Mouse (Mus musculus): ENCODE measurements around the gene Arhgef3. TPM values are rescaled to one million over a fixed set of nuclear protein-coding genes. Genes with fewer than 3 reads are reported as not detected.
A peak's percentile ranks its signal among the peaks of the same experiment; 100 is the strongest.

The Arhgef3 gene
- total and polyA plus RNA-seq, 3 experiments = 11.1 to 27.8 (median 23.0) TPM

GRCm38 (mm10) chr14:27085471-27085870 lies 29.2 kb upstream of the Arhgef3 start:
- DNase-seq = no peak
- H3K4me3 ChIP-seq = no peak overlapping the region
- no peak for TF ChIP-seq CTCF (IDR thresholded peaks at IDR 0.05)
- TF ChIP-seq EP300 (IDR thresholded peaks at IDR 0.05; ENCODE audit: insufficient read depth, low read depth, low read length) = no peak
- TF ChIP-seq POLR2A (IDR thresholded peaks at IDR 0.05; ENCODE audit: insufficient read depth, low read depth, low read length) = no peak
- intact Hi-C loops (cut with DNase I) = no loop called here
- no peaks in the 10 kb centered on the region for H3K79me2 ChIP-seq (replicated peaks; ENCODE audit: control insufficient read depth, insufficient read depth, low read length)
- no peaks in the 10 kb centered on the region; the same call in 1 of the 2 replicates for H3K36me3 ChIP-seq (ENCODE audit: control insufficient read depth, insufficient read depth, low read length)
- WGBS = 76% methylated on average over 5 of the region's 5 CpGs
- H3K4me1 ChIP-seq (ENCODE audit: control insufficient read depth, insufficient read depth, low read length) = no peaks in the 10 kb centered on the region
- no peak overlapping the region for H3K9ac ChIP-seq (ENCODE audit: low read depth, low read length)
- H3K27me3 ChIP-seq (ENCODE audit: control insufficient read depth, insufficient read depth, low read length) = no peaks in the 10 kb centered on the region
- H3K27ac ChIP-seq = no peak overlapping the region

GRCm38 (mm10) chr14:27085999-27086398 lies 28.7 kb upstream of the Arhgef3 start:
- intact Hi-C loops (cut with DNase I) = no loop called here
- Histone ChIP-seq H3K27me3 (ENCODE audit: control insufficient read depth, insufficient read depth, low read length) (no peaks in the 10 kb centered on the region), H3K27ac (no peak overlapping the region), H3K4me3 (no peak overlapping the region), H3K79me2 (replicated peaks; ENCODE audit: control insufficient read depth, insufficient read depth, low read length) (no peaks in the 10 kb centered on the region), H3K9ac (ENCODE audit: low read depth, low read length) (no peak overlapping the region), H3K4me1 (ENCODE audit: control insufficient read depth, insufficient read depth, low read length) (no peaks in the 10 kb centered on the region), H3K36me3 (ENCODE audit: control insufficient read depth, insufficient read depth, low read length) (no peaks in the 10 kb centered on the region; the same call in 1 of the 2 replicates)
- no peak for DNase-seq
- WGBS = 96% methylated on average over 4 of the region's 4 CpGs
- no peak for TF ChIP-seq CTCF (IDR thresholded peaks at IDR 0.05)
- no peak for TF ChIP-seq POLR2A (IDR thresholded peaks at IDR 0.05; ENCODE audit: insufficient read depth, low read depth, low read length)
- no peak for TF ChIP-seq EP300 (IDR thresholded peaks at IDR 0.05; ENCODE audit: insufficient read depth, low read depth, low read length)

GRCm38 (mm10) chr14:27094247-27094646 lies 20.5 kb upstream of the Arhgef3 start:
- no peak for DNase-seq
- Histone ChIP-seq H3K9ac (ENCODE audit: low read depth, low read length) (no peak overlapping the region), H3K4me3 (no peak overlapping the region), H3K27ac (no peak overlapping the region), H3K79me2 (replicated peaks; ENCODE audit: control insufficient read depth, insufficient read depth, low read length) (no peaks in the 10 kb centered on the region), H3K27me3 (ENCODE audit: control insufficient read depth, insufficient read depth, low read length) (no peaks in the 10 kb centered on the region), H3K36me3 (ENCODE audit: control insufficient read depth, insufficient read depth, low read length) (no peaks in the 10 kb centered on the region; the same call in 1 of the 2 replicates), H3K4me1 (ENCODE audit: control insufficient read depth, insufficient read depth, low read length) (no peaks in the 10 kb centered on the region)
- TF ChIP-seq CTCF (IDR thresholded peaks at IDR 0.05) (no peak), POLR2A (IDR thresholded peaks at IDR 0.05; ENCODE audit: insufficient read depth, low read depth, low read length) (no peak)
- WGBS = 73% methylated on average over 5 of the region's 5 CpGs
- intact Hi-C loops (cut with DNase I) = no loop called here

- H3K79me2 ChIP-seq (replicated peaks; ENCODE audit: control insufficient read depth, insufficient read depth, low read length) = no peaks in the 10 kb centered on the region
- TF ChIP-seq POLR2A (IDR thresholded peaks at IDR 0.05; ENCODE audit: insufficient read depth, low read depth, low read length) (no peak), EP300 (IDR thresholded peaks at IDR 0.05; ENCODE audit: insufficient read depth, low read depth, low read length) (no peak), CTCF (IDR thresholded peaks at IDR 0.05) (no peak)
- no peak for DNase-seq
- no peaks in the 10 kb centered on the region for H3K27me3 ChIP-seq (ENCODE audit: control insufficient read depth, insufficient read depth, low read length)
- H3K27ac ChIP-seq = no peak overlapping the region
- H3K4me3 ChIP-seq = no peak overlapping the region
- 59% methylated on average over 9 of the region's 9 CpGs for WGBS
- H3K9ac ChIP-seq (ENCODE audit: low read depth, low read length) = no peak overlapping the region
- H3K36me3 ChIP-seq (ENCODE audit: control insufficient read depth, insufficient read depth, low read length) = no peaks in the 10 kb centered on the region
- no peaks in the 10 kb centered on the region for H3K4me1 ChIP-seq (ENCODE audit: control insufficient read depth, insufficient read depth, low read length)
- intact Hi-C loops (cut with DNase I) = loop anchor here (1.0 to 5.0 kb wide), 2 partner anchors 65 to 309 kb away; no protein-coding TSS in a partner anchor
Observed at GRCm38 (mm10) chr14:27096133-27096532, 18.6 kb upstream of the Arhgef3 start.

GRCm38 (mm10) chr14:27096779-27097178 lies 17.9 kb upstream of the Arhgef3 start:
- WGBS = 7% methylated on average over 3 of the region's 3 CpGs
- H3K27ac ChIP-seq = no peak overlapping the region; the same call in 1 of the 2 replicates
- H3K36me3 ChIP-seq (ENCODE audit: control insufficient read depth, insufficient read depth, low read length) = no peaks in the 10 kb centered on the region
- intact Hi-C loops (cut with DNase I) = loop anchor here (1.0 to 5.0 kb wide), 2 partner anchors 65 to 309 kb away; no protein-coding TSS in a partner anchor
- no peaks in the 10 kb centered on the region for H3K4me1 ChIP-seq (ENCODE audit: control insufficient read depth, insufficient read depth, low read length)
- H3K27me3 ChIP-seq (ENCODE audit: control insufficient read depth, insufficient read depth, low read length) = no peaks in the 10 kb centered on the region
- peak; percentile 64 to 70 for DNase-seq
- H3K9ac ChIP-seq (ENCODE audit: low read depth, low read length) = no peak overlapping the region
- H3K79me2 ChIP-seq (replicated peaks; ENCODE audit: control insufficient read depth, insufficient read depth, low read length) = no peaks in the 10 kb centered on the region
- TF ChIP-seq CTCF (IDR thresholded peaks at IDR 0.05) (peak; percentile 89), EP300 (IDR thresholded peaks at IDR 0.05; ENCODE audit: insufficient read depth, low read depth, low read length) (no peak)
- no peak overlapping the region for H3K4me3 ChIP-seq

- Histone ChIP-seq H3K79me2 (replicated peaks; ENCODE audit: control insufficient read depth, insufficient read depth, low read length) (no peaks in the 10 kb centered on the region), H3K36me3 (ENCODE audit: control insufficient read depth, insufficient read depth, low read length) (no peaks in the 10 kb centered on the region), H3K4me3 (no peak overlapping the region), H3K27ac (no peak overlapping the region), H3K27me3 (ENCODE audit: control insufficient read depth, insufficient read depth, low read length) (no peaks in the 10 kb centered on the region), H3K4me1 (ENCODE audit: control insufficient read depth, insufficient read depth, low read length) (no peaks in the 10 kb centered on the region), H3K9ac (ENCODE audit: low read depth, low read length) (no peak overlapping the region)
- no peak for TF ChIP-seq CTCF (IDR thresholded peaks at IDR 0.05)
- no peak for TF ChIP-seq EP300 (IDR thresholded peaks at IDR 0.05; ENCODE audit: insufficient read depth, low read depth, low read length)
- TF ChIP-seq POLR2A (IDR thresholded peaks at IDR 0.05; ENCODE audit: insufficient read depth, low read depth, low read length) = no peak
- no peak for DNase-seq
- intact Hi-C loops (cut with DNase I) = no loop called here
- 65% methylated on average over 7 of the region's 7 CpGs for WGBS
Observed at GRCm38 (mm10) chr14:27101735-27102134, 13.0 kb upstream of the Arhgef3 start.

Data from heart, adult 2 months (tissue).